Mouse (Mus musculus) hindbrain, postnatal 0 days (tissue): ENCODE measurements at regions not wholly inside any gene's neighbourhood (a gene's known extent, or its start where the extent isn't known, plus 50 kb on each side); places are given as distances from the start of the nearest gene placed in this dataset.

Source experiments
- ATAC-seq: fragments of 200-750 bp; cut with Nextera tagmentation; 2 replicates; pipeline ENCODE4 v1.8.0; 2017; ENCODE audit warnings: mild to moderate bottlenecking, moderate TSS enrichment, moderate library complexity
- DNase-seq: peaks from one replicate; pipeline ENCODE4 v3.0.0-alpha.2; 2015; ENCODE audit warnings: low spot score
- H3K27ac ChIP-seq: fragments of 300-500 bp; sonication (generic); 2 replicates; pipeline ENCODE4 v1.5.1; 2014; ENCODE audit warnings: mild to moderate bottlenecking
- H3K27me3 ChIP-seq: fragments of 300-500 bp; sonication (generic); 2 replicates; pipeline ENCODE4 v1.6.1; 2014; ENCODE audit warnings: low read length, mixed read lengths; ENCODE audit not compliant: insufficient read depth
- H3K36me3 ChIP-seq: fragments of 300-500 bp; sonication (generic); 2 replicates; pipeline ENCODE4 v1.6.1; 2014; ENCODE audit warnings: low read length, mixed read lengths; ENCODE audit not compliant: insufficient read depth
- H3K4me1 ChIP-seq: fragments of 300-500 bp; sonication (generic); 2 replicates; pipeline ENCODE4 v1.6.1; 2014; ENCODE audit warnings: antibody characterized with exemption, low read length, mixed read lengths; ENCODE audit not compliant: insufficient read depth
- H3K4me2 ChIP-seq: fragments of 300-500 bp; sonication (generic); 2 replicates; pipeline ENCODE4 v1.6.1; 2014; ENCODE audit warnings: low read depth, mild to moderate bottlenecking, low read length, moderate library complexity, mixed read lengths
- H3K4me3 ChIP-seq: fragments of 300-500 bp; sonication (generic); 2 replicates; pipeline ENCODE4 v1.5.1; 2014; ENCODE audit warnings: low read length
- H3K9ac ChIP-seq: fragments of 300-500 bp; sonication (generic); replicated peaks from 2 replicates; pipeline ENCODE4 v1.6.1; 2014; ENCODE audit warnings: mild to moderate bottlenecking, low read length, moderate library complexity, mixed read lengths
- H3K9me3 ChIP-seq: fragments of 300-500 bp; sonication (generic); 2 replicates; pipeline ENCODE4 v1.6.1; 2016; ENCODE audit warnings: low read length, mixed read lengths
- CTCF ChIP-seq: IDR thresholded peaks from 2 replicates; pipeline ENCODE4 v1.5.1; 2016; ENCODE audit warnings: antibody characterized with exemption, control low read depth, low read depth
- WGBS: fragments of 180-500 bp; shearing (Covaris S2); extraction: QIAGEN DNeasy Blood & Tissue Kit; methylation state at CpG from one replicate; pipeline ENCODE4 v1.1.7; 2014; 5-methylcytosine and 5-hydroxymethylcytosine counted together

DNA sequence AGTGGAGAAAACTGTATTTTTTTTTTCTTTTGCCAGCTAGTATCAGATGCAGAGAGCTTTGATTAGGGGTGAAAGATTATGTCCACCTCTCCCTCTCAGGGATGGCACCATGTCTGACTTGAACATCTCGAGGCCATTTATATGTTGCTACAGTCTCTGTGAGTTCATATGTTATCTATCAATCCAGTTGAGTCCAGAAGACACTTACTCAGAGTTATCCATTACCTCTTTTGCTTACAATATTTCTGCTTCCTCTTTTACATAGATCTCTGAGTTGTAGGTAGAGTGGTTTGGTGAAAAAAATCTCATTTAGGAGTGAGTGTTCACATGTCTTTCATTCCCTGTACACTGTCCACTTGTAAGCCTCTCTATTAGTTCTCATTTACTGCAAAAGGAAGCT is 524.7 kb upstream of the Pou3f4 start:
- Histone ChIP-seq H3K4me2 (no peak overlapping the region), H3K27me3 (no peaks in the 10 kb centered on the region), H3K9ac (no peak overlapping the region), H3K4me1 (no peaks in the 10 kb centered on the region), H3K4me3 (no peak overlapping the region), H3K27ac (no peak overlapping the region), H3K36me3 (no peaks in the 10 kb centered on the region), H3K9me3 (no peaks in the 10 kb centered on the region)
- TF ChIP-seq CTCF, result no peak
- DNase-seq (no peak), ATAC-seq (no peak)
- WGBS, result 62% methylated on average over 1 of the region's 1 CpGs

DNA sequence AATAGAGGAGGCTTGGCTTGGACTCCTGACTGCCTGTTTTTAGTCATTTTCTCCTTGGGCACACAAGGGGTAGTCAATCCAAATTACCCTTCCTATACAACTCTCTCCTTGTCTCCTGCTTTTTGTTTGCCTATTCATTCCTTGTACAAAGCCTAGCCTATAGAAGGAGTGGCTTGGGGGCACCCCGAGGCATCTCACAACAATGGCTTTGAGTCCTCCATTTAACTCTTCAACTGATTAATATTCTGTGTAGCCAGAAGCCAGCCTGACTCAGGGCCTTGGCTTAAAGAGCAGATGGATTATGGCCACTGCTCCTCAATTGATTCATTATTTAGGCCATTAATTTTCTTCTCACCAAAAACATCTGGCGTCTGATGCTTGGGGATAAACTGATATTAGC is 506.4 kb upstream of the Pou3f4 start:
- Histone ChIP-seq H3K4me2 (no peak overlapping the region), H3K4me1 (no peaks in the 10 kb centered on the region), H3K4me3 (no peak overlapping the region), H3K36me3 (no peaks in the 10 kb centered on the region), H3K27ac (no peak overlapping the region), H3K9ac (no peak overlapping the region), H3K27me3 (no peaks in the 10 kb centered on the region), H3K9me3 (no peaks in the 10 kb centered on the region)
- no peak for TF ChIP-seq CTCF
- 35% methylated on average over 2 of the region's 2 CpGs for WGBS
- DNase-seq, result no peak
- ATAC-seq, result no peak

- H3K9me3 ChIP-seq, result no peaks in the 10 kb centered on the region
- H3K4me3 ChIP-seq, result no peak overlapping the region
- DNase-seq (peak; percentile 34), ATAC-seq (0 out of 2 replicates have a peak, but pooled peaks have one; percentile 47)
- no peak overlapping the region for H3K4me2 ChIP-seq
- no peaks in the 10 kb centered on the region for H3K36me3 ChIP-seq
- H3K27me3 ChIP-seq, result no peaks in the 10 kb centered on the region
- H3K4me1 ChIP-seq, result no peaks in the 10 kb centered on the region
- H3K27ac ChIP-seq, result no peak overlapping the region
- WGBS, result 67% methylated on average over 2 of the region's 2 CpGs
- TF ChIP-seq CTCF, result no peak
- H3K9ac ChIP-seq, result no peak overlapping the region
Measured at GRCm38 (mm10) chrX:110308810-110309209, 505.3 kb upstream of the Pou3f4 start.

GRCm38 (mm10) chrX:110317825-110318769 is 496.0 kb upstream of the Pou3f4 start:
- no peak for DNase-seq

DNA sequence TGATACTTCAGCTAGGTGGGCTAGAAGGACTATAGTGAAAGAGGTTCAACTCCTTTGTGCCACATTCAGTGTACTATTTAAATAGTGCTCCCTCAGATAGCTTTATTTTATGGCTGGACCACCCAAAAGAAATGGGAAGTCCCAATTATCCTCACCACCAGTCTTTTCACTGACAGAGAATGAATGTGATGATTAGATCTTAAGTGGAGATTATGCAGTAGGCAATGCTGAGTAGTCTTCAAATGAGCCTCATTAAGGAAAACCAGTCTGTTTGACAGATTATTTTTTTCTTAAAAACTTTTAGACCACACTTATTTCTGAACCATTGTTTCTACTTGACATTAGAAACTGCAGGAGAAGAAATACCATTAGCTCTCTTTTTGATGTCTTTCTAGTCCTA is 493.8 kb upstream of the Pou3f4 start:
- ATAC-seq (no peak), DNase-seq (no peak)
- no peak for TF ChIP-seq CTCF
- Histone ChIP-seq H3K27me3 (no peaks in the 10 kb centered on the region), H3K27ac (no peak overlapping the region), H3K4me2 (no peak overlapping the region), H3K9me3 (no peaks in the 10 kb centered on the region), H3K4me1 (no peaks in the 10 kb centered on the region), H3K36me3 (no peaks in the 10 kb centered on the region), H3K9ac (no peak overlapping the region), H3K4me3 (no peak overlapping the region)

More at GRCm38 (mm10) chrX:110317825-110318769, 496.0 kb upstream of the Pou3f4 start:
- 38% methylated on average over 8 of the region's 8 CpGs for WGBS
- Histone ChIP-seq H3K4me1 (no peaks in the 10 kb centered on the region), H3K27me3 (no peaks in the 10 kb centered on the region), H3K4me3 (no peak overlapping the region), H3K4me2 (no peak overlapping the region), H3K27ac (no peak overlapping the region), H3K9me3 (no peaks in the 10 kb centered on the region), H3K36me3 (no peaks in the 10 kb centered on the region), H3K9ac (no peak overlapping the region)
- ATAC-seq, result no peak
- no peak for TF ChIP-seq CTCF

DNA sequence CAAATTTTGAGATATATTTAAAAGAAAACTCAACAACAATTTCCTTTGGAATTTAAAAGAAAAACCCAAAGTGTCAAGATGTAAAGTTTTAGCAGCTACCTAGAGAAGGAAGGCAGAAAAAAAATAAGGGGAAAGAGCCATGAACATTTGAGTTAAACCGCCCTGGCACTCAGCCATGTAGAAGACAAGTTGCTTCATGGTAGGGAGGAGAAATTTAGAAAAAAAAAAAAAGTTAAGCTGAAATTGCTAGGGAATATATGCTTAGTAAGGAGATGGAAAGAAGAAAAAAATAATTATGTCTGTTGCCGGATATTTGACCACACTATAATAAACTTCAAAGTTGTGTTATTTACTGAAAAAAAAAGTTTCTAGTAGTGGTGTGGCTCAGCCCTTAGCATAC is 479.8 kb upstream of the Pou3f4 start:
- Histone ChIP-seq H3K4me1 (no peaks in the 10 kb centered on the region), H3K27me3 (no peaks in the 10 kb centered on the region), H3K9me3 (no peaks in the 10 kb centered on the region), H3K27ac (no peak overlapping the region), H3K36me3 (no peaks in the 10 kb centered on the region), H3K9ac (no peak overlapping the region), H3K4me2 (no peak overlapping the region), H3K4me3 (no peak overlapping the region)
- no peak for TF ChIP-seq CTCF
- no peak for DNase-seq
- 92% methylated on average over 2 of the region's 2 CpGs for WGBS
- ATAC-seq, result no peak

- no peak overlapping the region for H3K4me2 ChIP-seq
- no peaks in the 10 kb centered on the region for H3K36me3 ChIP-seq
- no peak overlapping the region for H3K9ac ChIP-seq
- DNase-seq, result no peak
- H3K9me3 ChIP-seq, result no peaks in the 10 kb centered on the region
- H3K27ac ChIP-seq, result no peak overlapping the region
- no peaks in the 10 kb centered on the region for H3K27me3 ChIP-seq
- H3K4me1 ChIP-seq, result no peaks in the 10 kb centered on the region
- no peak for ATAC-seq
- 78% methylated on average over 1 of the region's 1 CpGs for WGBS
- no peak overlapping the region for H3K4me3 ChIP-seq
- TF ChIP-seq CTCF, result no peak
Measured at GRCm38 (mm10) chrX:110335013-110335412, 479.1 kb upstream of the Pou3f4 start.
